Mouse (Mus musculus): ENCODE data around the gene Gpt2.
A peak's percentile ranks its signal among the peaks of the same experiment; 100 is the strongest.

Gene Gpt2

GRCm38 (mm10) chr8:85487906-85488620 lies 4.3 kb upstream of the Gpt2 start:
- DNase-seq (ENCODE audit: inconsistent ontology term): no peak

DNA sequence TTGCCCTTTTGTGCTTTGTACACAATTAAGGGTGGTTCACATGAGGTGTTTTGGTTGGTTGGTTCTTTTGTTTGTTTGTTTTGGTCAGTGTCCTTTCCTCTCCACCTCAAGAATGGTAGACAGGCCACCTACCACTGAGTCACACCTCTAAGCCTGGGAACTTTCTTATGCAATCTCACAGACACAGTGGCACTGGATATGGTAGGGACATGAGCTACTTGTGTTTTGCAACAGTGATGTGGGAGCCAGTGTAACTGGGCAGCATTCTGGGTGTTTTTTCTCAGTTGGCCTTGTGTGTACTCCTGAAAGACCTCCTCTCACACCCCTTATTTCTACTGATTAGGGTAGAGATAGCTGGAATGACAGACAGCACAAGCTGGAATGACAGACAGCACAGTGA lies 3.7 kb upstream of the Gpt2 start:
- no peak for DNase-seq (ENCODE audit: inconsistent ontology term)

- DNase-seq (ENCODE audit: inconsistent ontology term): no peak
Measured at GRCm38 (mm10) chr8:85489546-85489945, 2.8 kb upstream of the Gpt2 start.

DNA sequence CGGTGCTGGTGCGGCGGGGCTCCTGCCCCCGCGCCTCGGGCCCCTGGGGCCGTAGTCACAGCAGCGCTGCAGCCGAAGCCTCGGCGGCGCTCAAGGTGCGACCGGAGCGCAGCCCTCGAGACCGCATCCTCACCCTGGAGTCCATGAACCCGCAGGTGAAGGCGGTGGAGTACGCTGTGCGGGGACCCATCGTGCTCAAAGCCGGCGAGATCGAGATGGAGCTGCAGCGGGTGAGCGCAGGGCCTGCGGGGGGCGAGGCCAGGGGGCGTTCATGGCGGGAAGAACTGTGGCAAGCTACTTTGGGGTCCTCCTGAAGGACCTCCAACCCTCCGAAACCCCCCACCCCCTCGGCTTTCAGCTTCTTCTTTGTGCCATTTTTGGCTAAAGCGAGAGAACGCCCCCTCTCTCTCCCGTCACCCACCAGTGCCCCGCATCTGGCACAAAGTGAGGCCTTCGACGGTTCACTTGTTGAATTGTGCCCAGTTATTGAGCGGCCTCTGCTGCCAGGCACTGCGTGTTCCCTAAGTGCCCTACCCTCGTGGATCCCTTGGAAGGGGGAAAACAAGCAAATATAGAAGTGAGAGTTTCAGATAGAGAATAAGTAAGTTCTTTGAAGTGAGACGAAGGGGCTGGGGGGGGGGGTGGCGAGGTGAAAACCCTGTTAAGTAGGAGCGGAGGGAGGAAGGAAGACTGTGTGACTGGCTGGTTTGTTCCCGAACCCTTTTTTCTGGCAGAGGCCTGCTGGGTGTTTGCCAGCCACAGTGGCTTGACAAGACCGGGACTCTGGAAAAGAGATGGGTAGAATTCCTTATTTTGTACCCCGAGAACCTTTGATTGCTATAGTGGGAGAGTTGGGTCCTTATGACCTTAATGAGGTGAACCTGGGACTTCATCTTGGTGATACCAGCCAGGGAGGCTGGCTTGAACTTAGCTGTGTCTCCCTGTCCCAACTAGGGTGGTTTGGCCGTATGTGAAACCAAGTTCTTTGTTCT lies 860 bp downstream of the Gpt2 start:
- no peak for DNase-seq (ENCODE audit: inconsistent ontology term)

DNA sequence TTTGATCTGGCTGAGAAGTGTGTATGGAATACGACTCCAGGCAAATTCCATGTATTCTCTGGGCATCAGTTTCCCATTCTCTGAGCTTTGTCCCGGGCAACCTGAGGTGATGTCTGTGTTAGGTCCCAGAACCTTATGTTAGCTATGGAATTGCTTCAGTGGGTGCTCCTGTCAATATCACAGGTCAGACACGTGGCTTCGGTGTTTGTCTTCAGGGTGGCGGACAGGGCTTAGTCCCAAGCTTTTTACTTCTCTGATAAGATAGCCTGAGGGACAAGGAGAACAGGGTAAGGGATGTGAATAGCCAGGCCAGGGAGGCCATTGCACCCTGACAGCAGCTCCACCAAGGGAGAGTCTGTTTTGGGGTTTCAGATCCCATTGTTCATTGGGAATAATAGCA lies 3.7 kb downstream of the Gpt2 start:
- no peak for DNase-seq (ENCODE audit: inconsistent ontology term)

GRCm38 (mm10) chr8:85496778-85497177 lies 4.4 kb downstream of the Gpt2 start:
- DNase-seq (ENCODE audit: inconsistent ontology term): no peak

DNA sequence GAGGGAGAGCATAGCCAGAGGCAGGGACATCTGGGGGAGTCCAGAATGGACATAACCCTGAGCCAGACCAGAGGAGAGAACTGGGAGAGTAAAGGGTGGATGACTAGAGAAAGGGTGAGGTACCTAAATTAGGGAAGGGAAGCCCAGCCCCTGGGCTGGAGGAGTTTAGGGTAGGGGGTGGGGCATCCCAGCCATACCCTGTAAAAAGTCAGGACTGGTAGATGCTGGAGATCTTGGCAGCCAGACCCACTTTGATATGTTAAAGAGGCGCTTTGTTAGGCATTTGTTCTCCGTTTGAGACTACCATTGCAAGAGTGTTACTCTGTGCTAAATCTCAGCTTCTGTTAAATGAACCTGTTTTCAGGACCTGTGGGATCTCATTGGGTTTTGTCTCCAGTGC lies 6.2 kb downstream of the Gpt2 start:
- no peak for DNase-seq (ENCODE audit: inconsistent ontology term)

DNA sequence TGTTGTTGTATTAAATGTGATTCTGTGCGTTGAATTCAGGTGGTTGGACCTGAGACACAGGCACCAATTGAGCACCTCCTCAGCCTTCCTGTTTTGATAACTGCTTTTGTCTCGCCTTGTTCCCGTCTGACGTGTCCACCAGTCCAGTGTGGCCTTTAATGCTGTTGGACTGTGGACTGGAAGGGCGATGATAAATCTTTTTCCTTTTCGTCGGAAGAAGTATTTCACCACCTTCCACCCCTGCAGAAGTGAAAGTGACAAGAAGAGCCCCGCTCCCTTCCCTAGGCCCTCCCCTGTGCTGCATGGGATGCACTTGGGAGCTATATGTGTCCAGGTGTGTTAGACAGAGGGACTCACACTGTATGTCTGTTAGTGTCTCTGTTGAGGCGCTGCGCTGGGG lies 8.1 kb downstream of the Gpt2 start:
- no peak for DNase-seq (ENCODE audit: inconsistent ontology term)

GRCm38 (mm10) chr8:85500955-85501685 lies 8.7 kb downstream of the Gpt2 start:
- peak; percentile 77 for DNase-seq (ENCODE audit: inconsistent ontology term)

DNA sequence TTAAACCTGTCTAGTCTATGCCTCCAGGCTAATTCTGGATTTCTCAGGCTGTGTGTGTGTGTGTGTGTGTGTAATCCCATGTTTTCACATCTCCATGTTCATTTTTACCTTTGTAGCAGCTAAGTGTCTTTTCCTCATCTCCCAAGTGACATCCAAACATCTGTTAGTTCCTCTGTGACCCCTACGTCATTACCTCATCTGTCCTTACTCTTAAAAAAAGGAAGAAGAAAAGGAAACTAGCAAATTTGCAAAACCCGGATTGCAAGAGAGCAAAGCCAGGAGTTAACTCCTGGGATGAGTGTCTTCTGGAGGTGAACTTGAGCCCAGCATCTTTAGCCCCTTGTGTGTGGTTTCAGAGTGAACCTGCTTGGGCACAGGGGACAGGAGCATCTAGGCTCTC lies 10.0 kb downstream of the Gpt2 start:
- DNase-seq (ENCODE audit: inconsistent ontology term): no peak

GRCm38 (mm10) chr8:85503065-85503464 lies 10.7 kb downstream of the Gpt2 start:
- no peak for DNase-seq (ENCODE audit: inconsistent ontology term)

DNA sequence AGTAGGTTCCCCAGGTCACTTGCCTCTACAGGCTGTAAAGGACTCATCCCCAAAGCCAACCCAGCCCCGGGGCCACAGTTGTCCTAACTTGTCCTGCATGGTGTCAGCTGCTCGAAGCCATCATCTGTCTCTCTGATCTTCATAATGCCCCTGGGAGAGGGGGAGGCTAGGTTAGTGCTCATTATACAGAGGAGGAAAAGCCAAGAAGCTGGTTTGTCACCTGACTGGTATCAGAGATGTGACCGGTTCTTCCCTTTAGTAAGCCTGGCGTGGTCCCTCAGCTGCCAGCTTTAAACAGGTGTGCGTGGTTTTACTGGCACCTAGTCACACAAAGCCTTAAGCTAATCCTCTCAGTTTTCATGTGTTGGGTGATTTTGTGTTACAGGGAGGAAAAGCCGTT lies 12.3 kb downstream of the Gpt2 start:
- no peak for DNase-seq (ENCODE audit: inconsistent ontology term)

DNA sequence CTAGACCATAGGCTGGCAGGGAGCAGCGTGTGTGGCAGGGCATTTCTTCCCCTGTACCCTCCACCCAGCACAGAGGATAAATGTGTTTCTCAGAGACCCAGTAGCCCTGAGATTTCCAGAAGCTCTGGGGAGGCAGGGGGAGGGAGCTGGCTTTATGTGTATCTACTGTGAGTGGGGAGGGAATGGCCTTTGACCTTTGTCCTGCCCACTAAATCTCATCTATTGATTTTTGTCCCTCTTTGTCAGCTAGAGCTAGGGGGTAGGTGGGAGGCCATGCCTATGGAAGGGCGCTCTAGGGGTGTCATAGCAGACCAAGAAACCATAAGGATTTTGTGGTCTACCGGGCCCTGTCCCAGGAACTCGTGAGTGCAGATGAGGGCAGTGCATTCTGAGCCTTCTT lies 14.2 kb downstream of the Gpt2 start:
- DNase-seq (ENCODE audit: inconsistent ontology term): no peak

DNA sequence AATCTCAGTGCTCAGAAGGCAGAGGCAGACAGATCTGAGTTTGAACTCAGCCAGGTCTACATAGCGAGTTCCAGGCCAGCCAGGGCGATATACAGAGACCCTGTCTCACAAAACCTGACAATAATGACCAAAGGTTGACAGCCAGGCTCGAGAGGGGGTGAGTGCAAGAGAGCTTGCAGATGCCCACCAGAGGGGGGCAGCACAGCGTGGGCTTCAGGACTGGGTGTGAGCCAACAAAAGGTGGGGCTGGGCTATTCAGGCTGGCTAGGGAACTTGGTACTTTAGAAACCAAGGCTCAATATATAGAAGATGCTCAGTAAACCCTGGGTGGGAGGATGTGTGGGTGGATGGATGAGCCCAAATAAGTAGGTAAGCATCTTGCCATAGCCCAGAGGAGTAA lies 16.3 kb downstream of the Gpt2 start:
- DNase-seq (ENCODE audit: inconsistent ontology term): no peak

- no peak for DNase-seq (ENCODE audit: inconsistent ontology term)
Measured at GRCm38 (mm10) chr8:85512234-85512633, 19.9 kb downstream of the Gpt2 start.

DNA sequence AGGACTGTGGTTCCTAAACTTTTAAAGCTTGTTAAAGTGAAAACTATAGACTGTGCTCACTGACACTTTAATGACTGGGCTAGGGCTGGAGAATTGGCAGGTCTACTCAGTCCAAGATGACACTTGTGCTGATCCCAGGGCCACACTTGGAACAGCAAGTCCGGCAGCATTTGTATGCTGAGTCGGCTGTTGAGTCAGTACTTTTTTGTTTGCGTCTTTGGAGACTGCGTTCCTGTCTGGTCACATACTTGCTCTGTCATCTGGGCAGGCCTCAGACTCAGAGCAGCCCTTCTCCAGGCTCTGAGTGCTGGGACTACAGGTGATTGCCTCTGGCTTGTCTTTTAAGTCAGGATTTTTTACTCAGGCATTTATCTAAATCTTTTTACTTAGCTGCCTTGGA lies 20.9 kb downstream of the Gpt2 start:
- DNase-seq (ENCODE audit: inconsistent ontology term): no peak

GRCm38 (mm10) chr8:85515391-85515790 lies 23.0 kb downstream of the Gpt2 start:
- no peak for DNase-seq (ENCODE audit: inconsistent ontology term)

DNA sequence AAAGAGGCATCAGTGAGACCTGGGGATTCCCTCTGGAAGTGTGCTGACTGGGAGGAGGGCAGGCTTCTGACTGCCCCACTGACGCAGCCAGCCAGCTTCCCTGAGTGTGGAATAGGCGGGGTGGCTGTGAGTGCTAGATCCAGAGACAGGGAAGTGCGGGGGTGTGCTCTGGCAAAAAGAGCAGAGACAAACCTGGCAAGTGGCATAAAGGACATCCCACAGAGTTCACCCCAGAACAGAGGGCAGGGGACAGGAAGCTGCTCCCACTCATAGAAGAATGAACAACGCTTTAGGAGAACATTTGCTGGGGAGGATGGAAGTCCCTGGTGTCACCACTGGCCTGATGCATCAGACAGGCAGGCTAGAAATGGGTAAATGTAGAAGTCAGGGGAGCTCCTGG lies 25.0 kb downstream of the Gpt2 start:
- no peak for DNase-seq (ENCODE audit: inconsistent ontology term)

- no peak for DNase-seq (ENCODE audit: inconsistent ontology term)
Measured at GRCm38 (mm10) chr8:85517956-85518355, 25.6 kb downstream of the Gpt2 start.

DNA sequence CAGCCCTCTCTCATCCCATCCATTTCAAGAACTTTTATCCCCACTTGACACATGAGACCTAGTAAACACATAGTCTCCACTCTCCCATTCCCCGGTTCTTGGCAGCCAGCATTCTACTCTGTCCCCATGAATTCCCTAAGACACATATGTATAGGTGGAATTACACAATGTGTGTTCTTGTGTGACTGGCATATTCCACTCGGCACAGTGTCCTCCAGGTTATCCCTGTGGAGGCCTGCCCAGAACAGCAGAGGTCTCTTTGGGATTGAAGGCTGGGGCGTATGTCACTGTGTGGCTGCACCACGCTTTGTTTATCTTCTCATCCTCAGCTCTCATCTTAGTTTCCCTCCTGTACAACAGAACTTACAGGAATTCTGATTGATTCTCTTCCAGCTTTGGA lies 28.2 kb downstream of the Gpt2 start:
- DNase-seq (ENCODE audit: inconsistent ontology term): no peak

- DNase-seq (ENCODE audit: inconsistent ontology term): no peak
Measured at GRCm38 (mm10) chr8:85521332-85521731, 29.0 kb downstream of the Gpt2 start.

GRCm38 (mm10) chr8:85524086-85524485 lies 31.7 kb downstream of the Gpt2 start:
- DNase-seq (ENCODE audit: inconsistent ontology term): no peak

Data from Muller cell, postnatal 12 days (primary cell).